In genomic region chr1:39650435-39651240, GRCm38 (mm10) we compare ENCODE assay signal across 8 mouse cellular contexts. TPM values are rescaled to one million over a fixed set of nuclear protein-coding genes. Genes with fewer than 3 reads are reported as not detected.
DNase-seq lines count a peak whose midpoint lies in the region; ATAC-seq lines count a peak whose summit lies in the region.

No protein-coding gene starts in this region.

- under 1% methylated on average over 73 of the region's 73 CpGs for WGBS in intestine, embryonic 15.5 days

- ATAC-seq in intestine, embryonic 15.5 days, result peak; percentile 83

- peaks cover 16% of the 10 kb centered on the region for H3K4me1 ChIP-seq in intestine, embryonic 15.5 days (replicated peaks)

- peaks cover 23% of the 10 kb centered on the region for H3K27me3 ChIP-seq in intestine, embryonic 15.5 days (replicated peaks)

- peak; percentile 75 for DNase-seq in adrenal gland, postnatal 25 days
- DNase-seq in embryo, embryonic 11.5 days (ENCODE audit: low read depth, low spot score), result peak; percentile 43
- peak; percentile 56 to 73 for DNase-seq in gastrocnemius, postnatal 4 days (ENCODE audit: low spot score in 2 of 2)
- DNase-seq in left cerebral cortex, adult 9 months (ENCODE audit: low spot score in 2 of 2), result peak; percentile 31 to 70
- peak; percentile 63 to 72 for DNase-seq in lung, postnatal 4 days
- peak; percentile 83 for DNase-seq in retina, embryonic 14.5 days (ENCODE audit: low spot score)
- peak; percentile 22 to 25 for DNase-seq in urinary bladder, postnatal 36 days (ENCODE audit: low spot score in 2 of 2)

- no peak overlapping the region for H3K27ac ChIP-seq in intestine, embryonic 15.5 days

- no peaks in the 10 kb centered on the region for H3K9me3 ChIP-seq in intestine, embryonic 15.5 days

- H3K36me3 ChIP-seq in intestine, embryonic 15.5 days, result no peaks in the 10 kb centered on the region

- peak overlapping the region; percentile 99 for H3K4me2 ChIP-seq in intestine, embryonic 15.5 days (replicated peaks)

- peak overlapping the region; percentile 38 for H3K9ac ChIP-seq in intestine, embryonic 15.5 days

- peak overlapping the region; percentile 46 for H3K4me3 ChIP-seq in intestine, embryonic 15.5 days (replicated peaks)

RNA-seq across cellular contexts. Expression of gene Creg2, which starts 0.6 kb away (rescaled TPM):
- 0.14 and 0.18 TPM in 2 replicates for total RNA-seq in adrenal gland, postnatal 25 days (2021)
- under 1 TPM in 1 of 2 experiments, not detected in 1; 0.10 TPM for total RNA-seq in gastrocnemius, postnatal 4 days (2021)
- polyA plus RNA-seq in intestine, embryonic 15.5 days (2015; fragmentation: Nextera tagmentation; extraction: Ambion mirVana), result 0.37 and 0.39 TPM in 2 replicates

Comparison
In these comparisons a context has a peak if more than half of its experiments do, and no peak if none do; other contexts are left out.
1. DNase-seq: peak in every context shown above with its lines; median percentile 83 in retina, embryonic 14.5 days; 75 in adrenal gland, postnatal 25 days; 68 in lung, postnatal 4 days; 64 in gastrocnemius, postnatal 4 days; 50 in left cerebral cortex, adult 9 months; 43 in embryo, embryonic 11.5 days; 24 in urinary bladder, postnatal 36 days.